Mouse (Mus musculus): Measurements from ENCODE around the gene 1700122O11Rik. TPM values are rescaled to one million over a fixed set of nuclear protein-coding genes. Genes with fewer than 3 reads are reported as not detected.
A peak's percentile ranks its signal among the peaks of the same experiment; 100 is the strongest.

1700122O11Rik gene
- total RNA-seq (2021), result not detected
- long read RNA-seq, experiment 1, result 0 reads
- long read RNA-seq, experiment 2, result 0 reads

DNA sequence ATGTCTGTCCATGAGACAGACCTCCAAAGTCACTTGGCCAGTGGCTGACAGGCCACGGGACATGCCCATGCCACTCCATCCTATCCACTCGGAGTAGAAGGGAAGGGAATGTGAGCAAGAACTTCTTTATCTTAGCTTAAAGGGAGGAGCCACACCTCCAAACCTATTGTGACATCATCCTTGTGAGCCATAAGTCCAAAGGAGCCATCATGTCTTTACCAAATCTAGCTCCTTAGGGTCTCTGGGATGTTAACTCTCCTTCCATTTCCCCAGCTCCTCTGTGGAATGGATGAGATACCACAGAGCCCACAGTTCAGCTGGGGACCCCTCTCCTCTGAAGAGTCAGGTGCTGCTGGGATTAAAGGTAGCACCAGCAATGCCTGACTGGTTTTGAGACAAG lies at the start of gene 1700122O11Rik:
1700122O11Rik (minus strand) TSS at position 101 of the 400 bp plus-strand sequence.
- DNase-seq, result no peak

DNA sequence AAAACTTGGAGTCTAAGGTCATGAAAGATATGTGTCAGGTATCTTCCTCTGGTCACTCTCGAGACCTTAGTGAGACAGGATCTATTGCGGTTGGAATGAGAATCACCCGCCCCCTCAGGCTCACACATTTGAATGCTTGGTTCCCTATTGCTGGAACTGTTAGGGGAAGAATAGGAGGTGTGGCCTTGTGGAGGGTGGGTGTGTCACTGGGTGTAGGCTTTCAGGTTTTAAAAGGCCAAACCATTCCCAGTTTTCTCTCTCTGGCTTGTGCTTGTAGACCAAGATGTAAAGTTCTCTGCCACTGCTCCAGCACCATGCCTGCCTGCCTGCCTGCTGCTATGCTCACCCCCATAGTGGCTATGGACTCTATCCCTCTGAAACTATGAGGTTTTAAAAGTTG lies 42.5 kb upstream of the 1700122O11Rik start:
- no peak for DNase-seq

DNA sequence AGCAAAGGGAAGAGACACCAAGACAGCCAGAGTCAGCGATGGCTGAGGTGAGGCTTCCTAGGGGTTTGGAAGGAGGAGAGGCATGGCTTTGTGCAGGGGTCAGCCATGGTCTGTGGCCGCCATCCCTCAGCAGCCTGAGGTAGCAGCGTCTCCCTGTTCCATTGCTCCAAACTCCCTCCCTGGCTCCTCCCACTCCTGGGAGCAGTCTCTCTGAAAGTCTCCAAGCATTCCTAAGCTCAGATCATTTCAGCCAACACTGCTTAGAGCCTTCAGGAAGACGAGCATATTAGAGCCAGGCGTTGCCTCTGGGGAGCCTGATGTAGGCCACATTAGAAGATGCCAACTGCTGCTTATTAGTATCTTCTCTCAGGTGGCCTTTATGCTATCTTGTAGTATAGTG lies 29.6 kb upstream of the 1700122O11Rik start:
- no peak for DNase-seq

DNA sequence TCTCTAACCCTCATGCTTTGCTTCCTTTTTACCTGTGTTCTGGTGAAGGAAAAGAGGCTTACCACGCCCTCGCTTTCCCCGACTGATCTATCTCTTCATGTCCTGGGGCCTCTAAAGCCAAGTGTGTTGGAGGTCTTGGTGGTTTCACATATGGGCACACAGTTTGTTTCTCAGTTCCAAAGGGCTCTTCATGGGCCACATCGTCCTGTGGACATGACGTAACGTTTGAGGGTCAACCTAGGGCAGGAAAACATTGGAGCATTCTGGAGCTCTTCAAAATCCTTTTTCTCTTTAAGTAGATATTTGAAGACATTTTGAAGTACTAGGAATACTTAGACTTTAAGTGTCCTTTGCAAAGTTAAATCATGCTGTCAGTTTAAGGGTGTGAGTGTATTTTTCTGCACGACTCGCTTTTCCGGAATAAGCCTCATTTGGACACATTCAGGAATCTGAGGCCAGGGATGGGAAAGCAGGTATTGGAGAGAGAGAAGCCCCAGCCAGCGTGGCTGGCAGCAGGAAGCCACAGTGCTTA lies 29.1 kb upstream of the 1700122O11Rik start:
- DNase-seq, result no peak

DNA sequence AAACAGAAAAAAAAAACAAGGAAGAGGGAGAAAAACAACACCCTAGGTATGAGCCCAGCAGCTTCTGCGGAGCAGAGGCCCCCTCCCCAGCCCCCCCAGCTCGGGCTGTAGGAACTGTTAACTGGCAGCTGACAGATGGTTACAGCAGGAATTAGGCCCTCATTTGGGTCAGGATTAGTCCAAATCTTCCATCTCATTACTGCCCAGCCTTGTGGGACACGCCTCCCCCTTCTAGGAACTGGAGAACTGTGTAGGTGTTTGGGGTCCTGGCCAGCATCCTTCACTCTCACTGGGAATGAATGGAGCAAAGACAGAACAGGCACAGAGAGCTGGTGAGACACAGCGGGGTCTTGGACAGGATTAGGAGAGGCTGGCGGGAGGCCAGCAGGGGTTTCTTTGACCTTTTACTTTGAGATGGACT lies 27.0 kb upstream of the 1700122O11Rik start:
- no peak for DNase-seq

DNA sequence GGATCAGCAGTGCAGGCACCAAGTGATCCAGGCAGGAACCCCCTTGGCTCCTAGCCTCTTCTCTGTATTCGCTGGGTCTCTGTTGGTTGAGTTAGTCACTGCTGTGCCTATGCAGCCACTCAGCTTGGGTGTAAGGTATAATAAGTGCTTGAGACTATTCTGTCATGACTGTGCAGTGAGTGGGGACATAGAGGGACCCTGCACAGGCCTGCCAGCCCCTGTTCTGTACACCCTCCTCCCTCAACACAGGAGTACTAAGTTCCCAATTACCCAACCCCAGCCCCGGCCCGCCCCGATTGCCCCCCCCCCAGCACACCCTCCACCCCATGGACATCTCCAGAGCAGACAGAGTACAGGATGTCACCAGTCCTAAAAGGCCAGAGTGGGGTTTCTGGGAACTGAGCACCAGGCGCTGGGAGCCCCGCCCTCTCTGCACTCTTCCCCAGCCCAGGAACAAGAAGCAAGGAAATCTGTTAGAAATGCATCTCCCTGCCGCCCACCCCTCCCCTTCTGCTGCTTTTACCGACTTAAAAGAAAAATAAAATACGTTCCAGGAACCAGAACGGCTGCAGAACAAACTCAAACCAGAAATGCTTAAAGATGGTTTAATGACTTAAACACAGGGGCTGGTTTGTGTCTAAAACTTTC lies 26.2 kb upstream of the 1700122O11Rik start:
- DNase-seq, result no peak

DNA sequence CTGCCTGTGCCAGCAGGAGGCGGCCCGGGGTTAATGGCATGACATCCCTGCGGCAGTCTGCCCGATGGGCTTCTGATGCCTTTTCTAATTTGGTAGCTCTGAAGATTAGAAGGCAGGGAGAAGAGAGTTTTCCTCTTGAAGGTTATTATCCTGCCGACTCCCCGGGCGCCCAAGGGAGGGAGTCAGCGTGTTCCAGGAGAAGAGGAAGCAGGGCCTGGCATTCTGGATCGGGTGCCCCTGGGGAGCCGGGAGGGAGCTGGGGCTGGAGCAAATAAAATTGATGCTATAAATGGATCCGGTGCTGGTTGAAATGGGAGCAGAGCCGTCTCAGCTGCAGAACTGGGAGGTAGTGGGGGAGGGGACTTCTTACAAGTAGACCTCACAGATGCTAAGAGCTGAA lies 19.3 kb upstream of the 1700122O11Rik start:
- peak; percentile 30 for DNase-seq

DNA sequence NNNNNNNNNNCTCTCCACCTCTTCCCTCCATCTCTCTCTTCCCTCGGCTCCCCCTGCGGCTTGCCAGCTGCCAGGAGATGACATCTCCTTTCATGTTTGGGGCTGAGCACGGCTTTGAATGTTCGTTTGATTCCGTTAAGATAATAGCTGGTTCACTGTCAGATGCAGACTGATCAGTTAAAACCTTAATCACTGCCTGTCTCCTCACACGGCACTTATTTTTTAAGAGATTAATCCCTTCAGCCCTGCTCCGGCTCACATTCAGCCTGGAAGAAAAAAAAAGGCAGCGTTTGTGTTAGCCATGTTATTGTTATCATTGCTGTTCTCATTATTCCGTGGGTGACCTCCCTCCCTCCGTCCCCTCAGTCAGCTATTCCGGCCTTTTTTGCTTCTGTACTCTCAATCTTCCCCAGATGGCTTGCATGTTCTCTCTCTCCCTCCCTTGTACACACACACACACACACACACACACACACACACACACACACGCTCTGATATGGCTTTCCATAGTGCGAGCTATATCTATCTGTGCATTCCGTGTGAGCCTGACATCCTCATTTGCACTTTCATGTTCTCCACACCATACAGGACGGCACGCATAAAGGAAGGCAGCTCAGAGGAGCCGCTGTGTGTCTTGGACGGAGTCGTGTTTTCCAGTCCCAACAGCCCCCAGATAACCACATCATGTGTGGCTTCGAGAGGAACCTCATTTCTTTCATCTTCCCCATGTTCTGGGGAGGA lies 17.2 kb upstream of the 1700122O11Rik start:
- no peak for DNase-seq

DNA sequence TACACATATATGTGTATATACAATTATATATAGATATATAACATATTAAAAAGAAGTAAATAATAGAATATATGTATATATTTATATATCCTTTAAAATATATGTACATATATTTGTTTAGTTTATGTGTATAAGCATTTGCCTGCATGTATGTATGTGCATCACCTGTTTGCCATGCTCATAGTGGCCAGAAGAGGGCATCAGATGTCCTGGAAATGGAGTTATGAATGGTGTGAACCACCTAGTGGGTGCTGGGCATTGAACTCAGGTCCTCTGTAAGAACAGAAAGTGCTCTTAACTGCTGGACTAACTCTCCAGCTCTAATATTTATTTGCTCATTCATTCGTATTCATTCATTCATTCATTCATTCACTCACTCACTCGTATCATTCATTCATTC lies 15.6 kb upstream of the 1700122O11Rik start:
- no peak for DNase-seq

DNA sequence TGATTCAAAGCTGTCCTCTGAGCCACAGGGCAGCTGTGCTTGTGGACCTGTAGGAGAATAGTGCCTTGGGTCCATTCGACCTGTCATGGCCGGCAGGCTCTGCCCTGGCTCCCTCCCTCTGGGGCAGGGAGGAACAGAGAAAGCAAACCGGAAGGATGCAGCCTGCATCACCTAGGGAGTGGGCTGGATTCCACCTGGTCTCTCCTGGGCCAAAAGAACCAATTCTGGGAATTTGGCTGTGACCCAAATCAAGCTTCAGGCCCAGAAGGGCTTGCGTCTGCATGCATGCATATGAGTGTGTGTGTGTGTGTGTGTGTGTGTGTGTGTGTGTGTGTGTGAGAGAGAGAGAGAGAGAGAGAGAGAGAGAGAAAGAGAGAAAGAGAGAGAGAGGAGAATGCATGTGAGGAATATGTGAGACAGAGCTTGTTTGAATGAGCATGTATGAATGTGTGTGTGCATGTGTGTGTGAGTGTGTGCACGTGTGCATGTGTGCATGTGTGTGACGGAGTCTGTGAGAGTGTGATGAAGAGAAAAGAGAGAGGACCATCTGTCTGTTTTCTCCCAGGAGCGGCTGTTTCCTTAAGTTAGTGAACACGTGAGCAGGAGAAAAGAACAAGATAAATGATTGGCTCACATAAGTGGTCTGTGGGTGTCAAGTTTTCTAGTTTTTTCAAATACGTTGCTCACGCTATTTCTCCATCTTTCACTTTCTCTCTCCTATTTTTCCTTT lies 14.4 kb upstream of the 1700122O11Rik start:
- DNase-seq, result no peak

DNA sequence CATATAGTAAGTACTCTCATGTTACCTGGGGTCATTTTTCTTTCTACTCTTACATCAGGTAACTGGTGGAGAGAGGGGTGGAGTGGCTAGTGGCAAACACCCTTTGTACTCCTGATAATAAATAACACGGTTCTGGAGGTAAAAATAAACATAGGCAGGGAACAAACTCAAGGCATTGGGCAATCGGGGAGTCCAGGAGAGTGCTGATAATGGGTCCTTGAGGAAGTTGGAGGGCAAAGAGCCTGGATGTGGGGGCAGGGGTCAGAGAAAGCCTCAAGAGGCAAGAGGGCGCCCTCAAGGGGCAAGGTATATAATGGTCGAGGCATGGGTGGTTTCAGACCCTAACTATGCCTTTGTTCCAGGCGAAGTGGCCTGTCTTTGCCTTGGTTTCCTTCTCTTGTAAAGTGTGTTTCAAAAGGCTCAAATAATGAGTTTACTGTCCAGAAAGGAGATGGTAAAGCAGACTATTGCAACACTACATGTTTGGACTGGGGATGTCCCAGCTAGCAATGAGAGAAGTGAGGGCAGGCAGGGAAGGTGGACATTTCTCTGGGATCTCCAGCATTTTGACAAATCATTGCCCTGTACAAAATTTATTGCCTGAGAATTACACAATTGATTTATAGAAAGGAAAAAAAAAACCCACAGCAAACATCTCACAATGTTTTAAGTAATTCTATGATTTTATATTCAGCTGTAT lies 13.7 kb upstream of the 1700122O11Rik start:
- no peak for DNase-seq

DNA sequence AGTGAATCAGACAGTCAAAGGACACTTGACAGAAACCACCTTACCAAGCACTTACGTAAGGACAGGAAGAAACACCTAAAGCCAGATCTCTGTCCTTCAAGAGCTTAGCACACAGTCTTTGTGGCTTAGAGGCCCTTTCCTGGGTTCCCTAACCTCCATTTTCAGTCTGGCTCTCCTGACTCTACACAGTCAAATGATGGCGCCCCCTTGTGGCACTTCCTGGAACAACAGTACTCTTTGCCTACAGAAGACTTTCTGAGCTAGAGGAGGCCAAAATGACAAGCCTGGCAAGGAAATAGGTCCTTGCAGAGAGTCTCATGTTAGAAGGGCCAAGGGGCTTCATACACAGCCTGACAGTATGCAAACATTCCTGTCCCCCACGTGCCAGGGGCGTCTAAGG lies 7.5 kb upstream of the 1700122O11Rik start:
- peak; percentile 89 for DNase-seq

DNA sequence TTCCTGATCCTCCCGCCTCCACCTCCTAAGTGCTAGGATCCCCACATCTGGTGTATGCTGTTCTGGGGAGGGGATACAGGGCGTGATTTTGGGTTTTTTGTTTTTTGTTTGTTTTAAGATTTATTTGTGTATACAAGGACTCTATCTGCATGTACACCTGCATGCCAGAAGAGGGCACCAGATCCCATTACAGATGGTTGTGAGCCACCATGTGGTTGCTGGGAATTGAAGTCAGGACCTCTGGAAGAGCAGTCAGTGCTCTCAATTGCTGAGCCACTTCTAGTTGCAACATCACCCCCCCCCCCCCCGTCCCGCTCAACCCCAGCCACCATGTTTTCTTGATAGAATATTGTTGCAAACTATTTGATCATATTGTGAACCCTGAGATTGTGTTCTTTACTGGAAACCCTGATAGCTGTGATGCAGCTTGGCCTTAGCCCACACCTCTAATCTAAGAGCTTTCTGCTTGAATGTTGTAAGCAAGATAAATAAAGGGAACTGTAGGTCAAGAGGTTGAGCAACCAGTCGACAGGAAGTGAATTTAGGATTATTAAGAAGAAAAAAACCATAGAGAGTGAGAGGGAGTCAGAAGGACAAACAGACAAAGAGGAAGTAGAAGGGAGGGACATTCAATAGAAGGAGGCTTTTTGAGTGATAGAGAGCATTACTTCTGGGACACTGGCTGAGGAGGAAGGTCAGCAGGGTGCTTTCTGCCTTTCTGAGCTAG lies 5.2 kb upstream of the 1700122O11Rik start:
- DNase-seq, result no peak

DNA sequence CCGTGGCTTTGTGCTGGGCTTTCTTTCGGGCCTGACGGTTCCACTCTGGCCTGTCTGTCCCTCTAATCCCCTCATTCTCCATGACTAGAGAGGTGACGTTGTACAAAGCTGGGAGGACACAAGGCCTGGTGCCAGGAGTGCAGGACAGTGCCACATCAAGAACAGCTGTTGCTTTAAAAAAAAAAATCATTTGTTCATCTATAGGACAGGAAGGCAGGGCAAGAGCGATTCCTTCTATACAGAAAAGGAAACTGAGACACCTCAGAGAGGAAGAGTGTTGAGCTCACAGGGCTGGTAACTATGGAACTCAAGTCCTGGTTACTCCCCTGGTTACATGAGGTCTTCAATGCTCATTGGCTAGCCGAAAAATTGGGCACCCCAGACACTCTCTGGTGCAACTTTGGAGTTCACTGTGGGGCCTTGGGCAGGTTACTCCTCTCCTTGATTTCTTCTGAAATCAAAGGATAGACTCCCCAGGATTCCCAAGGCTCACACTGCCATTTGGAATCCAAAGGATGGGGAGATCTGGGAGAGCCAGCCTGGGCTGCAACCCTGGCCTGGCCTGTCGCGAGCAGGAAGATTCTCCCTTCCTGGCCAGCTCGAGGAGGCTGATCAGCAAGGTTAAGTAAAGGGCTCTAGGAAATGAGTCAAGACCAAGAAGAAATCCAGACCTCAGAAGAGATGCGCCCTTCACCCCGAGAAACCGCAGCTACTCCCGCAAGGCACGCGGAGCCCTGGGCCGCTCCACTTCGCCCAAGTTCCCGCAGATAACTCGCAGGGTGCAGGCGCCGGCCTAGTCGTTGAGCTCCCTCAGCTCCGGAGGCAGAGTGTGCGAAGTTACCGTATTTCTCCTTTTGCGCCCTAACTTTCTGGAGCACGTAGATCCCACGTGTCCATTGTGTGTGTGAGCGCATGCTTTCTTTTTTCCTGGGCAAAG lies 3.5 kb upstream of the 1700122O11Rik start:
- peak; percentile 46 for DNase-seq

DNA sequence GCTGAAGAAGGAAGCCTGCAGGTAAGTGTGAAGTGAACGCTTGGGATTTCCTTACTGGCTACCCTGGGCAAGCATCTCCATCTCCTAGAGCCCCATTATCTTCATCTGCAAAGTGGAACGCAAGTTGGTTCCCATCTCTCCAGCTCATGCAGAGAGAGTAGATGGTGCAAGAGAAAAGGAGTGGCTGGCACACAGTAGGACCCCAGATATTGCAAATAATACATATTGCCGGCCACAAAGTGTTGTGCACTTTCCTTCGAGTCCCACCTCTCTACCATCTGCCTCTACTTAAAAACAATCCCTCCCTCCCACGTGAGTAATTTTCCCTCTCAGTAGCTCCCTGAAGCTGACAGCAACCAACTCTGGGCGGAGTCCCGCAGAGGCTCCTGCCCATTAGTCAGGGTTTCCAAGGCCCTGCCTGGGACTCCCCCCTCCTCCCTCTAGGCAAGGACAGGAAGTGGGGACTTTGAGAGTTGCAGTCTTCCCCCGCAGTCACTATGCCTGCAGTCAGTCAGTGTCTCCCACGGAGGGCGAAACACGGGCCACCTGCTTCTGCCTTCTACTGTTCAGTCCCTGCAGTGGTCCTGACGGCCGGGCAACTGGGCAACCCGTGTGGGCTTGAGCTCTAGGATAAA lies 1.3 kb upstream of the 1700122O11Rik start:
- DNase-seq, result peak; percentile 46

DNA sequence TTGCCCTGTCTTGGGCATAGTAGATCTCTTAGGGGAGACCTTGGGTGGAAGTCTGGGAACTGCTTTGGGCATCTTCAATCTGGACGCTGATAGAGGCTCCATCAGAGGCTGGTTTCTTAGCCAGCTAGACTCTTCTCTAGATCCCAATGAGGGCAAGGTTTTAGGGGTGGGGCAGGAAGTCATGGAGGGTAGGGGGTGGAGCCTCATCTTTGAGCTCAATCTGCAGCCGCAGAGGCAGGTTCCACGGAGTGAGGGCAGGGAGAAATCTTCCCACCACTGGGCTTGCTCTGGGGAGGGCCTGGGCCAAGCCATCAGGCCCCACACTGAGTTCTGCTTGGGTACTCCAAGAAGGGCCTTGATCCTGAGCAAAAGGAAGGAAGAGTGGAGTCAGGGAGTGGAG lies 1.2 kb downstream of the 1700122O11Rik start:
- no peak for DNase-seq

DNA sequence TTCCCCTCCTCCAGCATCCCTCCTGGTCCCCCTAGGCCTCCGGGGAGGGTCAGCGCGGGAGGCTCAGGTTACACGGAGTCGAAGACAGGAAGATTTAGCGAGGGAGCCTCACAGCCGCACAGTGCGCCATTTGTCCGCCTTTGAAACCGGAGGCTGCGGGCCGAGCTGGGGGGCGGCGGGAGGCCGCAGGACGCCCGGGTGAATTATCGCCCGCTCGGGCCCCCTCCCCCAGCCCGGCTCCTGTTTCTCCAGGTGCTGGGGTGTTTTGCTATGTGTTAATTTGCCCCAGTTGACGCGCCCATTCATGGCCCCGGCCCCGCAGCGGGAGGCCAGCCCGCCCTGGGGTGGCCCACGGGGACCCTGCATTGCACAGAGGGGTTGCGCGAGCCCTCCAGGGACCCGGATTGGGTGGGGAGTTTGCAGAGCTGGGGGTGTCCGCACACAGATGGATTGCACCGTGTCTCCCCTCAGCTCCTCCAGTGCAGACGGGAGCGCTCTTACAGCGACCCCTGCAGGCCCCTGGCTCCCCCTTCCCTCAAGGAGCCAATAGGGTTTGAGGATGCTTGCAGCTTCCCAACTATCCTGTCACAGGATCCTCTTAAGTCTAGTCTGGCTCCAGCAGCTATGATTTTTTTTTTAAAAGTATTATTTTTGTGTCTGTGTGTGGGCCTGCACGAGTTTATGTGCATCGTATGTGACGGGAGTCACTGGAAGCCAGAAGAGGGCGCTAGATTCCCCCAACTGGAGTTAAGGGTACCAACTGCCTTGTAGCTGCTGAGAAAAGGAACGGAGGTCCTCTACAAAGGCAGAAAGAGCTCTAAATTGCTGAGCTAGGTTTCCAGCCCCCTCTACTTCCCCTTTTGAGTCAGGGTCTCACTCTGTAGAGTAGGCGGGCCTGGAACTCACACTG lies 6.3 kb downstream of the 1700122O11Rik start:
- peak; percentile 50 for DNase-seq

DNA sequence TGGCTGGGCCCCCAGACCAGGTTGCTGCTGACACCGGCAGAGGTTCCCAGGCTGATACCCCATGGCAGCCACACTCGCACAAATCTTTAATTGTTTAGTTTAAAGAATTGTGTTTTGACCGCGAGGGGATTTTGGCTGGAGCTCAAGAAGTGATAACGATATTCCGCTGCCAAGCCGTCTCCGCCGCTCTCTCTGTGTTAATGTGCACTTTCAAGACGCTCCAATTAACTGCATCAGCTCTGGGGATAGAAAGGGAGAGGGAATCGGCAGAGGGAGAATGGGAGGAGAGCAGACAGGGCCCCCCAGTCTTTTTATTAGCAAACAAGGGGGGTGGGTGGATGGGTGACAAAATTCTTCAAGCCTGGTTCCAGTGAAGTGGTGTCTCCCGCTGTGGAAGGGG lies 8.9 kb downstream of the 1700122O11Rik start:
- DNase-seq, result no peak

DNA sequence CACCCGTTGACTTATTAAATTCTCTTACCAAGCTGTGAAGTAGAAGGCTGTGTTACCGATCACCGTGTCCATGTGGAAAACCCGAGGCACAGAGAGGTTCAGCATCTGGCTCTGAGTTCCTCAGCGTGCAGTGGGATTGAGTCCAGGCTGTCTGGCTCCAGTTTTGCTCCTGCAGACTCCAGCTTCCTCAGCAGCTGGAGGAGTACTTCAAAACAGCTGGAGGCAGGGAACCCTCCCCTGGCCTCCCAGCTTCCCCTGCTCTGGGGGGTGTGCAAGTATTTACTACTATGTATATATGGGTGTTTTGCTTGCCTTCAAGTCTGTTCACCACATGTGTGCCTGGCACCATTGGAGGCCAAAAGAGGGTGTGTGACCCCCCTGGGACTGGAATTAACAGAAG lies 9.8 kb downstream of the 1700122O11Rik start:
- peak; percentile 32 for DNase-seq

All from gastrocnemius, postnatal 10 days (tissue).